Mouse (Mus musculus) urinary bladder, postnatal 25 days (tissue): ENCODE results near the gene Moap1.

Source experiments
- DNase-seq: peaks from one replicate; pipeline ENCODE4 v3.0.0; 2022; ENCODE audit warnings: low spot score

Gene Moap1

GRCm38 (mm10) chr12:102740285-102740684 lies 3.2 kb downstream of the Moap1 start:
- DNase-seq, result no peak

- DNase-seq, result no peak
These were observed 4.4 kb downstream of the Moap1 start for GRCm38 (mm10) chr12:102739096-102739495.

GRCm38 (mm10) chr12:102733381-102733780 lies 10.1 kb downstream of the Moap1 start:
- DNase-seq, result peak; percentile 50

- no peak for DNase-seq
These were observed 12.5 kb downstream of the Moap1 start for GRCm38 (mm10) chr12:102730798-102731619.

DNA sequence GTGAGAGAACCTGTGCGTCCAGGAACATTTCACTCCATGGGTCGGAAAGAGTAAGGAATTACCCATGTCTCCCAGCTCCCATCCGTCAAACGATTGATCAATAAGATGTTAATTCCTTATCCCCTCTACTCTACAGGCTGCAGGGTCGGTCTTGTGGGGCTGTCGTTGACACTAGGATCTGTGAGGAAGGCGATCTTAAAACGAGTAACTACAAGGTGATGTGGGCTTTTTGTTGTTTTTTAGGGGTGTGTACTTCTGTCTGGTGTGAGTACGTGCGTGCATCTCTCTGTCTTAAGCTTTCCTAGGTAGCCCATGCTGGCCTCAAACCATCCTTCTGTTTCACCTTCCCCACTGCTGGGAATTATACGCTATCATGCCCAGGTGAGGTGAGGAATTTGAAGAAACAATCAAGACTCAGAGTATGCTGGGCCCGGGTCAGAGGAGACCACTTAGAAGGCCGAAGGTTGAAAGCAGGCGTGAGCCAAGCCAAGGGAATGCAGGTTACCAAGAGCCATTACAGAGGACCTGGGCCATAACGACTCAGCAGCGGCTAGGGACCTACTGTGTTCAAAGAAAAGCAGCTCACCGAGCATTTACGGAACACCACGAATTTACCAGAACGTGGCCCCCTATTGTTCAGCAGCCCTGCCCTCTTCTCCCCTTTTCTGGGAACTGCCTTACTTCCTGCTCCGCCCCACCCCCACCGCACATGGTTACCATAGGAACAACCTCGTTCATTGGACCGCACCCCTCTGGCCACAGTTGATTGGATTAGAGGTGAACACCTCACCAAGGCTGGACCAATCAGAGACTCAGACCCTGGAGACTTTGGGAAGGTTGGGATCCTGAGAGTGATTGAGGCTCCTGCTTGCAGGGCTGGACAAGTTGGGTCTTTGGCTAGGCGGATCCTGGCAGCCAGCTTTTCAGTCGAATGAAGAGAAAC lies 13.3 kb downstream of the Moap1 start:
- DNase-seq, result peak; percentile 26

DNA sequence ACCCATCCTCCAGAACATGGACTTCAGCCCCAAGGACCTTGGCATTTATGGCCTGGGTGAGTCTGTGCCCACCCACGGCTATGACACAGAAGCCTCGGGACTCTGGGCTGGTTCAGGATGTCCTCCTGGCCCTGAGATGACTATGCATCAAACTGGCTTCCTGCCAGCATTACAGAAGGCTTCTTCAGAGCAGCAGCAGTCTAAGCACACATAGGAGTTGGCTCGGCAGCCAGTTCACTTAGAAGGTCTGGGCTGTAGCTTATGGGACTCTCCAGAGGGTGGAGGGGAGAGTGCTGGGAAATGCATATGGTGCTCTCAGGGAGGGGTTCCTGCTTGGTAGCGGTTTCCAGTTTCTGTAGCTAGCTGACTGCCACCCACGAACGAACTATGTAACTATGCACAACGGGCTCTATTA lies 17.7 kb downstream of the Moap1 start:
- DNase-seq, result no peak

DNA sequence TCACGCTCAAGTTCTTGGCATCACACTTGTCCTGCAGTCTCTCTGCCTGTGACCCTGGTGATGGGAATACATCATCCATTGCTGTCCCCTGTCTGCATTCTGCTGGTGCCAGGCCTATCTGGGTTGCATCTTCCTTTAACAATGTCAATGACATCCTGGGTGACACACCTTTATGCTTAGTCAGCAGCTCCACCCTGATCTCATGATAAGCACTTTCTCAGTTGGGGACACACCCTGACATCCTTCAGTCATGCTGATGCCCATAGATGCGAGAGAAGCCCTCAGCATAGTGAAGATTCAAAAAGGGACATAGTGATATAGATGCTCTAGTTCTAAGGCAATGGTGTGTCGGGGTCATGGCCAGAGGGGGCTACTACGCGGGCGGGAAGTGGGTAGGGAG lies 18.3 kb downstream of the Moap1 start:
- no peak for DNase-seq

- no peak for DNase-seq
These were observed 19.6 kb downstream of the Moap1 start for GRCm38 (mm10) chr12:102723861-102724260.

GRCm38 (mm10) chr12:102722966-102723365 lies 20.5 kb downstream of the Moap1 start:
- no peak for DNase-seq

GRCm38 (mm10) chr12:102722451-102722850 lies 21.0 kb downstream of the Moap1 start:
- no peak for DNase-seq

DNA sequence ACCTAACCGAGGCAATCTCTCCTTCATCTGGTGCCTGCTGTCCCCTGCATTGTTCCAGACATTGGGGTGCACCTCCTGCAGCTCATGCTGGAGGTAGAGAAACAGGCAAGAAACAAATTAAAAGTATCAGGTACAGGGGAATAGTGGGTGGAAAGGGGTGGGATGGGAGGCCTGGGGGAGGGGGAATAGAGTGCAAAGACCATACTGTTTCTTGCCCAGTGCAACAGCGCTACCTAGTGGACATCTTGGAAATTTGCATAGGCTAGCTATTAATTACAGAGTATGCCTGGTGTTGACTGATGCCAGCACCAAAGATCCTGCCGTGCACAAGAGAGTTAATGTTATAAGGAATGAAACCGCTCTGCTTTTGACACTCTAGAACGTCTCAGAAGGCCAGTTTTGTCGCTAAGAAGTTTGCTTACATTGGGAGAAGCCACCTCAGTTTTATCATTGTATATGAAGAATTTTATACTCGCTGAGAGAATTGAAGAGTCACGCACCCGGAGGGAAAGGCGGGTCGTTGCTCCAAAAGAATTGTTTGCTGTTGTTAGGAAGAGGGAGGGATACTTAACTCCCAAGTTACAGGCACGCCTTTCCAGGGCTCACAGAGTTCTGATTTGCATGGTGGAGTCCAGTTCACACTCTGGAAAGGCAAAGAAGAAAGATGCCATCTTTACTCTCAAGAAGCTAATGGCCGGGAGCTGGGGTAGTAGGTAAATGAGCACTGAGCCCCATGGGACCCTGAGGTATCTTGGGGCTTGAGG lies 23.7 kb downstream of the Moap1 start:
- peak; percentile 34 for DNase-seq

GRCm38 (mm10) chr12:102714654-102715395 lies 28.6 kb downstream of the Moap1 start:
- DNase-seq, result no peak

DNA sequence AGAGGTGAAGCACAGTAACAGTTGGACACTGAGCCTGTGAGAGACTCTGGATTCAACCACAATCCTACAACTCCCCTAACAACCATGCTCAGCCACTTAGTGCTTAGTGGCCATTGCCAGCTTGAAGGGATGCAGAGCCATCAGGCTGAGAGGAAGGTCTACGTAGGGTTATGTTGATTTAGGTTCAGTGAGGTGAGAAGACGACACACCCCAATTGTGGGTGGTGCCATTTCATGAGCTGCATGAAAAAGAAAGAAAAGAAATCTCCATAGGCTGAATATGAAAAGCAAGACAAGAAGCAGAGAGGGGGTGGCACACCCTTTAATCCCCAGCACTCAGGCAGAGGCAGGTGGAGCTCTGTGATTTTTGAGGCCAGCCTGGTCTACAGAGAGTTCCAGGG lies 29.3 kb downstream of the Moap1 start:
- DNase-seq, result no peak

- no peak for DNase-seq
These were observed 30.2 kb downstream of the Moap1 start for GRCm38 (mm10) chr12:102713153-102713865.

GRCm38 (mm10) chr12:102710851-102711375 lies 32.5 kb downstream of the Moap1 start:
- DNase-seq, result no peak

DNA sequence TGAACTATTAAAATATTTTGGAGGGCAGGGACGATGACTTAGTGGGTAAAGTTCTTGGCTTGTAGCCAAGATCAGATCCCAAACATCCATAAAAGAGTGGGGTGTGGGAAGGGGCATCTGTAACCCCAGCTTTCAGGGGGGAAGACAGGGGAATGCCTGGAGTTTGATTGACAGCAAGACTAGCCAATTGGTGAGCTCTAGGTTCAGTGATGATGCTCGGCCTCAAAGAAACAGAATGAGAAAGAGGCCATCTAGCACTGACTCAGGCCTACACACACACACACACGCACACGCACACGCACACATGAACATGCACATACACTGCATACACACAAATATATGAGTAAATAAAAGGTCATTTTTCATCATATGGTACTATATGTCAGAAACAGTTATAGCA lies 33.6 kb downstream of the Moap1 start:
- DNase-seq, result no peak

DNA sequence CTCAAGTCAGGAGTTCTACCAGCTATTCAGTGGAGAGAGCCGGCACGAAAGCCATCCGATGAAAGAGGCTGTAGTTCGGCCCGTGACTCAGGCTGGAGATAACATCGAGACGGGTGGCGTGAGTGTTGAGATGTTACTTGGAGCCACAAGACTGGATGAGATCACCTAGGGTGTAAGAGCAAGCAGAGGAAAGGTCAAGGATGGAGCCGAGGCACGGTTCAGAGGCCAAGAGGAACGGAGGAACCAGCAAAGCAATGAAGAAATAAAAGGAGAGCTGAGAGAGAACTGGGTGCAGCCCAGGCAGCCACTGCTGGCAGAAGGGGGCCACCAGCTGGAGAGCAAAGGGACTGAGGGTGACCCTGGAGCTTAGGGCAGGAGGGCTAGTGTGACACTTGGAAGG lies 35.2 kb downstream of the Moap1 start:
- DNase-seq, result peak; percentile 36

DNA sequence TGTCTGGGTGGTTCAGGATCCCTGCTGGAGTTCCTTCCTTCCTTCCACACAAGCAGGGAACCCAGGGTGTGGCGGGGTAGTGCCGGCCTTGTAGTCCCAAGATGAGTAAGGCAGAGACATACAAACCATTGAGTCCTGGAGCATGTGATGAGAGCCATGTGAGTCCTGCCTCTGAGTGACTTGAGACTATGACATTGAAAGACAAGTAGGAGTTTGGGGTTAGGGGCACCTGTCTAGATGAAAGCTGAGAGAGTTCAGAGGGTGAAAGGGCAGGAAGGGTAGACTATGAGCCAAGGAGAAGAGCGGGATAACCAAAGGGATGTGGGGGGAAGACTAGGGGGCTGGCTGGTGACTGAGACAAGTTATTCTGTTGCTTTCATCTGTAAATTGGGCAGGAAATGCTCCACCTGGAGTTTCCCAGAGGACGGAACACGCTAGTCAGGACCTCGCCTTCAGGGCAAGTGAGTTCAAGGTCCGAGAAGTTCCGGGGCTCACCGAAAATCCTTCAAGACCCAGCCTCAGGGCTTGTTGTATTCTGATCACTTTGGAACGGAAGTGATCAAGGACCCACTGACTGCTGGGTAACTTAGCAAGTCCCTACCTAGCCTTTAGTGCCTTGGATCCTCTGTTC lies 36.5 kb downstream of the Moap1 start:
- DNase-seq, result no peak

- no peak for DNase-seq
These were observed 37.4 kb downstream of the Moap1 start for GRCm38 (mm10) chr12:102705906-102706640.
